Mouse (Mus musculus): ENCODE data around the gene Itsn1. TPM values are rescaled to one million over a fixed set of nuclear protein-coding genes. Genes with fewer than 3 reads are reported as not detected.

The Itsn1 gene
- polyA plus RNA-seq, 2 experiments: 31.4 to 46.8 TPM

DNA sequence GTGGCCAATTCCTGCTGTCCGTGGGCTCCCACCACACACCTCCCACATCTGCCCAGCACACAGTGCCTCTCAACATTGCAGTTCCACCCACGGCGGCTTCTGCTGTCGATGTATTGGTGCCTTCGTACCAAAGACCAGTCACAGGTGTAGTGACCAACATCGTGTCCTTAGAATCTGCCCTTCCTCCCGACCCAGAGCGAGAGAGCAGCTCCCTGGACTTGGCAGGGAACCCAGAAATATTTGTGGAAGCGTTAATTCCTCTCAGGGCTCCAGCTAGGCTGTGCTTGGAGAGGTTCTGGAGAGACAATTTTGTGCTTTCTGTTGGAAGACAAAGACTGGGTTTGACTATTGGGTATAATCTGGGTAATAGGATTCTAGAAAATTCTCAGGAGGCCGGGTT is 217.2 kb downstream of the Itsn1 start:
- Histone ChIP-seq H3K4me3 (ENCODE audit: insufficient read depth in 1 of 2, low read depth in 2 of 2, low read length in 2 of 2) (no peak overlapping the region), H3K36me3 (replicated peaks; ENCODE audit: control insufficient read depth, insufficient read depth, low read depth) (no peaks in the 10 kb centered on the region), H3K9me3 (ENCODE audit: control insufficient read depth, low read length) (no peaks in the 10 kb centered on the region), H3K9ac (replicated peaks) (no peak overlapping the region), H3K27me3 (ENCODE audit: control insufficient read depth, insufficient read depth, low read length) (no peaks in the 10 kb centered on the region), H3K4me1 (replicated peaks; ENCODE audit: control insufficient read depth in 2 of 2, insufficient read depth in 2 of 2, low read length in 1 of 2) (no peaks in the 10 kb centered on the region), H3K4me2 (ENCODE audit: low read depth) (no peak overlapping the region), H3K27ac (no peak overlapping the region)
- 72% methylated on average over 10 of the region's 10 CpGs for WGBS (ENCODE audit: insufficient replicate concordance)
- no peak for TF ChIP-seq EP300 (IDR thresholded peaks at IDR 0.05; ENCODE audit: low read depth)
- no peak for TF ChIP-seq CTCF (IDR thresholded peaks at IDR 0.05; ENCODE audit: low read depth)
- DNase-seq (ENCODE audit: low read depth in 3 of 3, low spot score in 3 of 3): no peak
- no peak for ATAC-seq (ENCODE audit: insufficient read depth)

DNA sequence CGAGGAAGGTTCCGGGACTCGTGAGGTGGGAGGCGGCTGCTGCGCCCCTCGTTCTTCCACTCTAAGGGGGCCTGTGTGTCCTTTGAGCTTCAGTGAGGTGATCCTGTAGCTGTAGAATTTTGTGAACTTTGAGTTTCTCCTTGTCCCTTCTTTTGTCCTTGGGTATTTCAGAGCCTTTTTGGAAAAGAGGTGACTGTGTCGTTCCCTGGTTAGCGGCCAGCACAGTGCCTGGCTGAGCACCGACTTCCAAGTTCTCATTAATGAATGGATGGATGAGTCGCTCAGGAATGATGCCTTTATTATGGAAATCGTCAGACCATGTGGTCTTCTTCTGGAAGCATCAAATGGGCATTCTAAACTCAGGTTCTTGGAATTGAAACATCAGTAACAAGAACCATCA is 218.0 kb downstream of the Itsn1 start:
- ATAC-seq (ENCODE audit: insufficient read depth) (no peak), DNase-seq (ENCODE audit: low read depth in 3 of 3, low spot score in 3 of 3) (no peak)
- H3K9me3 ChIP-seq (ENCODE audit: control insufficient read depth, low read length): no peaks in the 10 kb centered on the region
- H3K9ac ChIP-seq (replicated peaks): no peak overlapping the region
- no peak overlapping the region for H3K4me3 ChIP-seq (ENCODE audit: insufficient read depth in 1 of 2, low read depth in 2 of 2, low read length in 2 of 2)
- no peaks in the 10 kb centered on the region for H3K36me3 ChIP-seq (replicated peaks; ENCODE audit: control insufficient read depth, insufficient read depth, low read depth)
- TF ChIP-seq CTCF (IDR thresholded peaks at IDR 0.05; ENCODE audit: low read depth): no peak
- TF ChIP-seq EP300 (IDR thresholded peaks at IDR 0.05; ENCODE audit: low read depth): no peak
- H3K27ac ChIP-seq: no peak overlapping the region
- 69% methylated on average over 11 of the region's 11 CpGs for WGBS (ENCODE audit: insufficient replicate concordance)
- H3K27me3 ChIP-seq (ENCODE audit: control insufficient read depth, insufficient read depth, low read length): no peaks in the 10 kb centered on the region
- no peaks in the 10 kb centered on the region for H3K4me1 ChIP-seq (replicated peaks; ENCODE audit: control insufficient read depth in 2 of 2, insufficient read depth in 2 of 2, low read length in 1 of 2)
- H3K4me2 ChIP-seq (ENCODE audit: low read depth): no peak overlapping the region

DNA sequence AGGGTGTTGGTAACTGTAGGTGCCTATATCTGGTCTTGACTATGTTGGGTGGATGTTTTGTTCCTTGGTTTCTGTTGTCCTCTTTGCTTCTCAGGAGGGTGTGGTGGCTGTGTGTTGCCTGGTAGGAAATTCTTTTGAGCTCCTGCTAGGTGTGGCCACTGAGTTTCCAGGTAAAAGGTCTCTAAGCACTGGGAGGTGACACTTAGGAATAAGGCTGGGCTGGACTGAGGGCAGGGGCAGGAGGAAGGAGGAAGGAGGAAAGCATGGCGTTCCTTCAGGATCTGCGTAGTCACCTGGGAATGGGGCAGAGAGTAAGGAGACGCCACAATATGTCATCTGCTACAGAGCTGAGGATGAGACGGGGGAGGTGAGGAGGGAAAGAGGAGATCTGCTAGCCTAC is 224.9 kb downstream of the Itsn1 start:
- WGBS (ENCODE audit: insufficient replicate concordance): 68% methylated on average over 4 of the region's 4 CpGs
- H3K27me3 ChIP-seq (ENCODE audit: control insufficient read depth, insufficient read depth, low read length): no peaks in the 10 kb centered on the region
- ATAC-seq (ENCODE audit: insufficient read depth): no peak

DNA sequence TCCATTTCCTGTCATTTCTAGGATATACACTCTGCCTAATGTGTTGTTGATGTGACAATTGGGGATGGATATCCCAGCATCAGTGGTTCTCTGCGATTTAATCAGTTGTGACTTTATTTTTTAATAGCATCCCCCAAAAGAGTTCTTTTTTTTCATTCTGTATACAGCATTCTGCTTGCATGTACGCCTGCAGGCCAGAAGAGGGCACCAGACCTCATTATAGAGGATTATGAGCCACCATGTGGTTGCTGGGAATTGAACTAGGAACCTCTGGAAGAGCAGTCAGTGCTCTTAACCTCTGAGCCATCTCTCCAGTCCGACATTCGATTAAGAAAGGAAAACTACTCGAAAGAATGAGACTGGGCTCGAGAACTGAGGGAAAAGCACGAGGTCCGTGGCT is 225.7 kb downstream of the Itsn1 start:
- 68% methylated on average over 8 of the region's 8 CpGs for WGBS (ENCODE audit: insufficient replicate concordance)
- ATAC-seq (ENCODE audit: insufficient read depth): no peak

More for the DNA sequence above, 224.9 kb downstream of the Itsn1 start:
- Histone ChIP-seq H3K9ac (replicated peaks) (no peak overlapping the region), H3K4me2 (ENCODE audit: low read depth) (no peak overlapping the region), H3K4me1 (replicated peaks; ENCODE audit: control insufficient read depth in 2 of 2, insufficient read depth in 2 of 2, low read length in 1 of 2) (no peaks in the 10 kb centered on the region), H3K27ac (no peak overlapping the region), H3K4me3 (ENCODE audit: insufficient read depth in 1 of 2, low read depth in 2 of 2, low read length in 2 of 2) (no peak overlapping the region), H3K9me3 (ENCODE audit: control insufficient read depth, low read length) (no peaks in the 10 kb centered on the region), H3K36me3 (replicated peaks; ENCODE audit: control insufficient read depth, insufficient read depth, low read depth) (no peaks in the 10 kb centered on the region)
- TF ChIP-seq CTCF (IDR thresholded peaks at IDR 0.05; ENCODE audit: low read depth) (no peak), EP300 (IDR thresholded peaks at IDR 0.05; ENCODE audit: low read depth) (no peak)
- DNase-seq (ENCODE audit: low read depth in 3 of 3, low spot score in 3 of 3): no peak

DNA sequence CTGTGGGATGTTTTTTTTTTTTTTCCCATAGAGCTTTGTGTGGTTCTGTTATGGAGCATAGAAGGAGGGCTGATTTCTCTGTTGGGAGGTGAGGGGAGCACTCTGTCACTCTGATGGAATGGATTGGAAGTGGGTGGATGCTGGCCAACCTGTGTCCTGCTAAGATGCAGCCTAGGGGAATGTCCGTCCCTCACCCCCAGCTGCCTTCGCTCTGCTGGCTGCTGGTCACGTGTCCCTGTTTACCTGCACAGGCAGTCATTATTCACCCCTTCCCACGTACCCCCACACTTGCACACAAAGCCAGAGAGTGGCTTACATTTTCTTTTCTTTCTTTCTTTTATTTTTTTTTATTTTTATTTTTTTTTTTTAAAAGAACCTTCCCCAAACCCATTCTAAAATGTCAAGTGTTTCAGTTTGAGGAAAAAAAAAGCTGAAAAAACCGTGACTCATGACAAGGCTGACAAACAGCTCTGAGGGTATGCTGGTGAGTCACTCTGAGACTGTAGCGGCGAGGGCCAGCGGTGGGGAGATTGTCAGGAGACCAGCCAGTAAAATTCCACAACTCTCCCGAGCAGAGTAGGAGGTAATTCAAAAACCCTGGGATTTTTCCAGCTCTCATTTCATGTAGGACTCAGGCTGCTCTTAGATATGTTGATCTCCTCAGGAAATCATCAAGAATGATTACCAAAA is 233.3 kb downstream of the Itsn1 start:
- Histone ChIP-seq H3K4me2 (ENCODE audit: low read depth) (no peak overlapping the region), H3K27ac (no peak overlapping the region), H3K9ac (replicated peaks) (no peak overlapping the region), H3K4me1 (replicated peaks; ENCODE audit: control insufficient read depth in 2 of 2, insufficient read depth in 2 of 2, low read length in 1 of 2) (peaks cover 3 to 12% of the 10 kb centered on the region in 2 experiments; a peak in 2 of 4 replicates), H3K9me3 (ENCODE audit: control insufficient read depth, low read length) (no peaks in the 10 kb centered on the region), H3K27me3 (ENCODE audit: control insufficient read depth, insufficient read depth, low read length) (no peaks in the 10 kb centered on the region), H3K36me3 (replicated peaks; ENCODE audit: control insufficient read depth, insufficient read depth, low read depth) (no peaks in the 10 kb centered on the region), H3K4me3 (ENCODE audit: insufficient read depth in 1 of 2, low read depth in 2 of 2, low read length in 2 of 2) (no peak overlapping the region)
- no peak for TF ChIP-seq EP300 (IDR thresholded peaks at IDR 0.05; ENCODE audit: low read depth)
- no peak for TF ChIP-seq CTCF (IDR thresholded peaks at IDR 0.05; ENCODE audit: low read depth)
- WGBS (ENCODE audit: insufficient replicate concordance): 37% methylated on average over 9 of the region's 9 CpGs
- ATAC-seq (ENCODE audit: insufficient read depth) (no peak), DNase-seq (ENCODE audit: low read depth in 3 of 3, low spot score in 3 of 3) (no peak)

More for the DNA sequence above, 225.7 kb downstream of the Itsn1 start:
- no peaks in the 10 kb centered on the region for H3K36me3 ChIP-seq (replicated peaks; ENCODE audit: control insufficient read depth, insufficient read depth, low read depth)
- H3K27me3 ChIP-seq (ENCODE audit: control insufficient read depth, insufficient read depth, low read length): no peaks in the 10 kb centered on the region
- H3K9me3 ChIP-seq (ENCODE audit: control insufficient read depth, low read length): no peaks in the 10 kb centered on the region
- H3K4me2 ChIP-seq (ENCODE audit: low read depth): no peak overlapping the region
- no peak overlapping the region for H3K9ac ChIP-seq (replicated peaks)
- TF ChIP-seq CTCF (IDR thresholded peaks at IDR 0.05; ENCODE audit: low read depth): peak; percentile 49
- TF ChIP-seq EP300 (IDR thresholded peaks at IDR 0.05; ENCODE audit: low read depth): no peak
- no peak for DNase-seq (ENCODE audit: low read depth in 3 of 3, low spot score in 3 of 3)
- no peaks in the 10 kb centered on the region for H3K4me1 ChIP-seq (replicated peaks; ENCODE audit: control insufficient read depth in 2 of 2, insufficient read depth in 2 of 2, low read length in 1 of 2)
- H3K4me3 ChIP-seq (ENCODE audit: insufficient read depth in 1 of 2, low read depth in 2 of 2, low read length in 2 of 2): no peak overlapping the region
- no peak overlapping the region for H3K27ac ChIP-seq

All from liver, embryonic 14.5 days (tissue).